Mouse (Mus musculus): ENCODE measurements around the gene Hhat. TPM values are rescaled to one million over a fixed set of nuclear protein-coding genes. Genes with fewer than 3 reads are reported as not detected.

Gene Hhat
- total and polyA plus RNA-seq, 3 experiments = 1.6 to 2.8 (median 2.1) TPM

DNA sequence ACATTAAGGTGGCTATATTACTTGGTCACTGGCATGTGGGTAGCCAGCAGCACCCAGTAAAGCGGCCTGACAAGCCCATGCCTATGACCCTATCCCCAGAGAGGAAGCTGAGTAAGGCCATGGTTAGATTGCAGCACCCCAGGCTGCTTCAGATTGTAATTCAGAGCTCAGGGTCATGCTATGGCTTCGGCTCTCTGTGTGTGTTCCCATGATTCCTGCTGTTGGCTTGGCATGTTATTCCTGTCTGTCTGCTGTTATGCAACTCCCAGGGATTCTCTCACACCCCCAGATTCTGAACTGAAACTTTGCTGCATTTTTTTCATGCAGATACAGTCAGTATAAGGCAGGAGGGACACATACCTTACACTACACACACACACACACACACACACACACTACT is 128.9 kb downstream of the Hhat start:
- Histone ChIP-seq H3K27ac (no peak overlapping the region), H3K9ac (ENCODE audit: low read depth, low read length) (no peak overlapping the region), H3K27me3 (ENCODE audit: control insufficient read depth, insufficient read depth, low read length) (no peaks in the 10 kb centered on the region), H3K36me3 (ENCODE audit: control insufficient read depth, insufficient read depth, low read length) (no peaks in the 10 kb centered on the region), H3K79me2 (replicated peaks; ENCODE audit: control insufficient read depth, insufficient read depth, low read length) (no peaks in the 10 kb centered on the region), H3K4me1 (ENCODE audit: control insufficient read depth, insufficient read depth, low read length) (peaks cover 2% of the 10 kb centered on the region; the same call in 1 of the 2 replicates), H3K4me3 (no peak overlapping the region)
- intact Hi-C loops (cut with DNase I) = no loop called here
- TF ChIP-seq POLR2A (IDR thresholded peaks at IDR 0.05; ENCODE audit: insufficient read depth, low read depth, low read length) (no peak), CTCF (IDR thresholded peaks at IDR 0.05) (no peak), EP300 (IDR thresholded peaks at IDR 0.05; ENCODE audit: insufficient read depth, low read depth, low read length) (no peak)
- 70% methylated on average over 2 of the region's 2 CpGs for WGBS
- DNase-seq = no peak

- no peak for DNase-seq
- intact Hi-C loops (cut with DNase I) = no loop called here
- no peak overlapping the region for H3K4me3 ChIP-seq
- no peak overlapping the region for H3K9ac ChIP-seq (ENCODE audit: low read depth, low read length)
- peaks cover 2% of the 10 kb centered on the region; the same call in 1 of the 2 replicates for H3K4me1 ChIP-seq (ENCODE audit: control insufficient read depth, insufficient read depth, low read length)
- no peaks in the 10 kb centered on the region for H3K27me3 ChIP-seq (ENCODE audit: control insufficient read depth, insufficient read depth, low read length)
- 67% methylated on average over 3 of the region's 3 CpGs for WGBS
- H3K36me3 ChIP-seq (ENCODE audit: control insufficient read depth, insufficient read depth, low read length) = no peaks in the 10 kb centered on the region
- TF ChIP-seq EP300 (IDR thresholded peaks at IDR 0.05; ENCODE audit: insufficient read depth, low read depth, low read length) (no peak), POLR2A (IDR thresholded peaks at IDR 0.05; ENCODE audit: insufficient read depth, low read depth, low read length) (no peak), CTCF (IDR thresholded peaks at IDR 0.05) (no peak)
- no peaks in the 10 kb centered on the region for H3K79me2 ChIP-seq (replicated peaks; ENCODE audit: control insufficient read depth, insufficient read depth, low read length)
- no peak overlapping the region for H3K27ac ChIP-seq
These were observed 131.8 kb downstream of the Hhat start for GRCm38 (mm10) chr1:192639175-192639574.

DNA sequence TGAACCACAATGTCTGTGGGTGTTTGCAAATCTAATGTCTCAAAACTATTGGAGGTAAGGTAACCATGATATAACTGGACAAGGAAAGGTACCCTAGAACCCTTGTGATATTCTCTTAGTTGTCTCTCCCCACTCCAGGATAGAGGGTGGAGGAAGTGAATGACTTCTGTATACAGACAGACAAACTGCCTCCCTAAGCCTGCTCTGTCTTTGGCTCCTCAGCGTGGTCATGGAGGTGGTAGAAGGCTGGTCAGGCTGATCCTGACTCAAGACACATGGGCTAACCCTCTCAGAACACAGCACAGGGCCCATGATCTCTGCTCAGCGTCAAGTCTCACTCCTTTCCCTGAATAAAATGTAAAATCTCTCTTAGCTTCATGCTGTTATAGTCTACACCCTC is 149.2 kb downstream of the Hhat start:
- TF ChIP-seq CTCF (IDR thresholded peaks at IDR 0.05) = no peak
- no peak for TF ChIP-seq EP300 (IDR thresholded peaks at IDR 0.05; ENCODE audit: insufficient read depth, low read depth, low read length)
- TF ChIP-seq POLR2A (IDR thresholded peaks at IDR 0.05; ENCODE audit: insufficient read depth, low read depth, low read length) = no peak
- intact Hi-C loops (cut with DNase I) = no loop called here
- no peak overlapping the region for H3K9ac ChIP-seq (ENCODE audit: low read depth, low read length)
- H3K27me3 ChIP-seq (ENCODE audit: control insufficient read depth, insufficient read depth, low read length) = no peaks in the 10 kb centered on the region
- WGBS = 81% methylated on average over 2 of the region's 2 CpGs
- H3K36me3 ChIP-seq (ENCODE audit: control insufficient read depth, insufficient read depth, low read length) = no peaks in the 10 kb centered on the region
- no peaks in the 10 kb centered on the region for H3K4me1 ChIP-seq (ENCODE audit: control insufficient read depth, insufficient read depth, low read length)
- H3K4me3 ChIP-seq = no peak overlapping the region
- no peak overlapping the region for H3K27ac ChIP-seq
- DNase-seq = no peak
- no peaks in the 10 kb centered on the region for H3K79me2 ChIP-seq (replicated peaks; ENCODE audit: control insufficient read depth, insufficient read depth, low read length)

DNA sequence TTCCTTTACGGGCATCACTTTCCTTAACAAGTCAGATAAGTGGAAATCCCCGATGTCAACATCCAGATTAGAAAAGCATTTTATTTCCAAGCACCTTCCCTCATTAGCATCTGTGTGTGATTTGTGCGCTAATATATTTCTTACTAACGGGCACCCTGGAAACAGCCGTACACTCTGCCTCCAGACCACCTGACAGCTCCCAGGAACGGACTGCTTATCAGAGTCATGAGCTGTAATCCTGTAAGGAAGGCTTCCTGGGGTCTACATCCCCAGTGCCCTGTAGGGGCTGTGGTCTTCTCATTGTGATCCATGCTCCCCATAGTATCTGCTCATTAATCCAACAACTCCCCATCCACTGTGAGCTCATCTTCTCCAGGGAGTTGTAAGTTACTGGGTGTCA is 157.8 kb downstream of the Hhat start:
- Histone ChIP-seq H3K4me1 (ENCODE audit: control insufficient read depth, insufficient read depth, low read length) (peaks cover 4% of the 10 kb centered on the region), H3K27ac (no peak overlapping the region), H3K36me3 (ENCODE audit: control insufficient read depth, insufficient read depth, low read length) (no peaks in the 10 kb centered on the region), H3K9ac (ENCODE audit: low read depth, low read length) (no peak overlapping the region), H3K27me3 (ENCODE audit: control insufficient read depth, insufficient read depth, low read length) (no peaks in the 10 kb centered on the region), H3K79me2 (replicated peaks; ENCODE audit: control insufficient read depth, insufficient read depth, low read length) (no peaks in the 10 kb centered on the region), H3K4me3 (no peak overlapping the region)
- WGBS = 75% methylated on average over 6 of the region's 6 CpGs
- intact Hi-C loops (cut with DNase I) = loop anchor here (5.0 kb wide), 1 partner anchor 39 kb away; no protein-coding TSS in a partner anchor
- TF ChIP-seq EP300 (IDR thresholded peaks at IDR 0.05; ENCODE audit: insufficient read depth, low read depth, low read length) = no peak
- TF ChIP-seq POLR2A (IDR thresholded peaks at IDR 0.05; ENCODE audit: insufficient read depth, low read depth, low read length) = no peak
- no peak for TF ChIP-seq CTCF (IDR thresholded peaks at IDR 0.05)
- DNase-seq = no peak

GRCm38 (mm10) chr1:192611996-192612739 is 158.9 kb downstream of the Hhat start:
- no peak overlapping the region for H3K9ac ChIP-seq (ENCODE audit: low read depth, low read length)
- intact Hi-C loops (cut with DNase I) = loop anchor here (5.0 kb wide), 1 partner anchor 40 kb away; no protein-coding TSS in a partner anchor
- DNase-seq = no peak
- no peak overlapping the region for H3K27ac ChIP-seq
- no peaks in the 10 kb centered on the region for H3K79me2 ChIP-seq (replicated peaks; ENCODE audit: control insufficient read depth, insufficient read depth, low read length)
- H3K4me3 ChIP-seq = no peak overlapping the region
- WGBS = 56% methylated on average over 11 of the region's 11 CpGs
- H3K4me1 ChIP-seq (ENCODE audit: control insufficient read depth, insufficient read depth, low read length) = peaks cover 4% of the 10 kb centered on the region
- H3K27me3 ChIP-seq (ENCODE audit: control insufficient read depth, insufficient read depth, low read length) = no peaks in the 10 kb centered on the region
- TF ChIP-seq POLR2A (IDR thresholded peaks at IDR 0.05; ENCODE audit: insufficient read depth, low read depth, low read length) = no peak
- TF ChIP-seq EP300 (IDR thresholded peaks at IDR 0.05; ENCODE audit: insufficient read depth, low read depth, low read length) = no peak
- no peak for TF ChIP-seq CTCF (IDR thresholded peaks at IDR 0.05)
- H3K36me3 ChIP-seq (ENCODE audit: control insufficient read depth, insufficient read depth, low read length) = no peaks in the 10 kb centered on the region

GRCm38 (mm10) chr1:192606876-192607275 is 164.1 kb downstream of the Hhat start:
- no peaks in the 10 kb centered on the region for H3K79me2 ChIP-seq (replicated peaks; ENCODE audit: control insufficient read depth, insufficient read depth, low read length)
- H3K9ac ChIP-seq (ENCODE audit: low read depth, low read length) = no peak overlapping the region
- no peak overlapping the region for H3K27ac ChIP-seq
- WGBS = 59% methylated on average over 8 of the region's 8 CpGs
- H3K36me3 ChIP-seq (ENCODE audit: control insufficient read depth, insufficient read depth, low read length) = no peaks in the 10 kb centered on the region
- peaks cover 4% of the 10 kb centered on the region for H3K4me1 ChIP-seq (ENCODE audit: control insufficient read depth, insufficient read depth, low read length)
- H3K4me3 ChIP-seq = no peak overlapping the region
- intact Hi-C loops (cut with DNase I) = no loop called here
- H3K27me3 ChIP-seq (ENCODE audit: control insufficient read depth, insufficient read depth, low read length) = no peaks in the 10 kb centered on the region
- DNase-seq = no peak
- TF ChIP-seq EP300 (IDR thresholded peaks at IDR 0.05; ENCODE audit: insufficient read depth, low read depth, low read length) = no peak
